Mouse (Mus musculus): ENCODE results near the gene Akna.

The Akna gene

DNA sequence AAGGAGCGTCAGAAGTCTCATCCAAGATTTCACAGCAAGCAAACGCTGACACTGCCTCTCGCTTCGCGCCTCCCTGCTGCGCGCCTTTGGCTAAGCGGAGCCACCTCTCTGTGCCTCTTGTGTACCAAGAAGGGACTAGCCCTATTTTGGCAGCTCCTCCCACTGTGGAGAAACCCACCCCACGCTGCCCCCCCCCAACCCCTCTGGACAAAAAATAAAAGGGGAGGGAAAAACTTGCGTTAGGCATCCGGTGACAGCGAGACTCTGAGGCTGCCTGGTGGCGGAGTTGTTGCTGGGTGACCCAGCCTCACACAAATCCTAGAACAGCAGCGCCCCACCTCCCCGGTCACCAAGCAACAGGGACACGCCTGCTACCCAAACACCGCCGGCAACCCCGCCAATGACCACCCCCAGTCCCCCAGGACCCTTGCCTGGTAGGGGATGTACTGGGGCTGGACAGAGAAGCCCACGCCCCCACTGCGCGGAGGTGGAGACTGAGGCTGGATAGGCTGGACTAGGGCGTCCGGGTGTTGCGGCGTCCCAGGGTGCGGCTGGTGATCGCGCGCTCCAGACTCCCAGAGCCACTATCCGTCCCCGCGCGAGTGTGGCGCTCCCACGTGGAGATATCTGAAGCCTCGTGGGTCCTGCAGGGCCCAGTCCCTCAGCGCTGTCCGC, 6.9 kb upstream of the Akna start:
- no peak for DNase-seq (ENCODE audit: low spot score)

DNA sequence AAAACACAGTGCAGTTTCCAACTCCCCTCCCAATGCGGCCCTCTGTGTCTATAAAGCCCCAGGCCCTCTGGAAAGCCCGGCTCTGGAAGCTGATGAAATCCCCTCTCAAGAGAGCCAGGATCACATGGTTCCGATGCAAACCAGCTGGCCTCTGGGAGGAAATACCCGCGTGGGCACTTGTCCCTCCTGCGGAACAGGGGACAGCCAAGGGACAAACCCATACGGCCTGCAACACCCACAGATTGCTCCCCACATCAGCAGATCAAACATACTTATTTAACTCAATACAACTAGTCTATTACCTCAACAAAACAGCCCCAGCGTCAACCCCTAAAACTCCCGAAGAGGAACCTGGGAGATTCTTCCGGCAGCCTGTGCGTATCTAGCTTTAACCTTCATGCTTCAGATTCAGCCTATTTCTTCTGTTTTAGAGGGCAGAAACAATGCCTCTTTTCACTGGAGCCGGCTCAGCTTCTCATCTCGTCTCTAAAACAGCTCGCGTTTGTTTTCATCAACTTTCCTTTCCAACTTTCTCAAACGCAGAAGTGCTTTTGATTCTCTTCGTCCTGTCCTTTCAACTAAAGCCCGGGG, 6.3 kb upstream of the Akna start:
- DNase-seq (ENCODE audit: low spot score), result no peak

DNA sequence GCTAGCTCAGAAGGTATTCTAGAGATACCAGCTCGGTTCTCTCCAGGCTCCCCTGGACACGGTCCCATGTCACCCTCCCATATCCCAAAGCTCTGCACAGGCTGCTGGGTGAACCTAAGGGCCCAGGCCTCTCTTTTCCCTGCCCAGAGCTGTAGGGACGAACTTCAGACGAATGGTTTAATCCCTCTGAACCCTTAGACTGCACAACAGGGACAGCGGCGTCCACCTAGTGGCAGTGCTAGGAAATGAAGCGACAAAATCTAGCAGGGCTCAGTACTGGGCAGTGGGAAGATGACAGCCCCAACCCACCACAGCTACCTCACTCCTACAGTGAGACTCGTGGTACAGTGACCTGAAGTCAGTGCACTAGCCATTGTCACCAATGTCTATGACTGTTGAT, 5.5 kb upstream of the Akna start:
- no peak for DNase-seq (ENCODE audit: low spot score)

DNA sequence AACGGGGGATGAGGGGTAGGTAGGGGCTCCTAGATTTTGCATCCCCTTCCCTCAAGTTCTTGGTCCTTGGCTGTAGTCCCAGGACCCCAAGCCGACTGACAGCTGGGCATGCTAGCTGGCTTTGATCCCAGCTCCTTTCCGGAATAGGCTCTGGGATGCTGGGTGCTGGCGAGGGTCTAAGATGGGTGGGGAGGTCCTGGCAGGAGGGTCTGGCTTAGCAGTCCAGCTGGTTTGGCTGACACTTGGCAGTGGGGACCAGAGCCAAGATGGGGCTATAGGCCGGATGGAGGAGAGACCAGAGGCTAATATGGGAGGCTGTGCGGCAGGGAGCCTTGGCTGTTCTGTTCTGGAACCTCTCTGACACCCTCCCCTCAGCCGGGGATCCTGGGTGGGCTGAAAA, 5.1 kb upstream of the Akna start:
- DNase-seq (ENCODE audit: low spot score), result no peak

- DNase-seq (ENCODE audit: low spot score), result no peak
Observed at GRCm38 (mm10) chr4:63405683-63406082, 2.5 kb upstream of the Akna start.

- no peak for DNase-seq (ENCODE audit: low spot score)
Observed at GRCm38 (mm10) chr4:63405051-63405450, 1.9 kb upstream of the Akna start.

- no peak for DNase-seq (ENCODE audit: low spot score)
Observed at GRCm38 (mm10) chr4:63404205-63404604, 1.1 kb upstream of the Akna start.

DNA sequence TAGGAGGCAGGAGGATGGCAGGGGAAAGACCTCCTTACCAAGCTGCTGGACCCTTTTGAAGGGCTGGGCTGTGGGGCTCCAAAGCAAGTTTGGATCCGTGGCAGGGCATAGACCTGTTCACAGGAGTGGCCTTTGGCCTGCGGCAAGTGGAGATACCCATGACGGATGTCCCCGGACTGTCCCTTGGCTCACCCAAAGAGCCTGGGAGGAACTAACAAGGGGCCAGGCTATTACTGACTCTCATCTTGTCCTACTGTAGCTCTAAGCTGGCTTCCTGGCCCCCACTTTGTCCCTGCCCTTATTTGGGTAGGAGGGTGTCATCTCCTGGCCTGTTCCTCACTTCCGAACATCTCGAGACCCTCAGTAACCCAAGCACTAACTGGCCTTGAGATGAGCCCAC, 596 bp downstream of the Akna start:
- DNase-seq (ENCODE audit: low spot score), result no peak

- no peak for DNase-seq (ENCODE audit: low spot score)
Observed at GRCm38 (mm10) chr4:63402056-63402455, 1.1 kb downstream of the Akna start.

GRCm38 (mm10) chr4:63401620-63402019, 1.5 kb downstream of the Akna start:
- no peak for DNase-seq (ENCODE audit: low spot score)

- DNase-seq (ENCODE audit: low spot score), result no peak
Observed at GRCm38 (mm10) chr4:63400541-63401306, 2.4 kb downstream of the Akna start.

DNA sequence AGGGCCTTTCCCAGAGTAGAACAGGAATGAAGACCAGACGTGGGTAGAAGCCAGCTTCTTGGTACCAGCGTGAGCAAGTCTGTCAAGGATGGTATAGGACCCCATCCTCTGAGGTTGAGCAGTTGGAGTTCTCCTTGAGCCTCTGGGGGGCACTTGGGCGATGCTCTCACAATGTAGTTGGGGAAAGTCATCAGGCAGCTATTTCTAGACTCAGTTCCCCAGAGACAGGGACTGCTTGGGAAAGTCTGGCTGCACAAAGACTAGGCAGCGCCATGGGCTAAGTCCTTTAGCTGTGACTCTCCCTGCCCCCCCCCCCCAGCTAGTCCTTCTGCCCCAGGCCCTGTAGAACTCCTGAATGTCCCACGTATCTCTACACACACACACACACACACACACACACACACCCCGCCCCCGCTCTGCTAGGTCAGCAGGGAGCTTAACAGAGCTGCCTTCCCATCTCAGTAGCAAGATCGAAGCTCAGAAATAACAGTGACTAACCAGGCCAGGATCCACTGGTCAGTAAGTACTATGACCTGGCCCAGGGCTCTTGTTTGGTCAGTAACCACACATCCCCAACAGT, 3.4 kb downstream of the Akna start:
- no peak for DNase-seq (ENCODE audit: low spot score)

DNA sequence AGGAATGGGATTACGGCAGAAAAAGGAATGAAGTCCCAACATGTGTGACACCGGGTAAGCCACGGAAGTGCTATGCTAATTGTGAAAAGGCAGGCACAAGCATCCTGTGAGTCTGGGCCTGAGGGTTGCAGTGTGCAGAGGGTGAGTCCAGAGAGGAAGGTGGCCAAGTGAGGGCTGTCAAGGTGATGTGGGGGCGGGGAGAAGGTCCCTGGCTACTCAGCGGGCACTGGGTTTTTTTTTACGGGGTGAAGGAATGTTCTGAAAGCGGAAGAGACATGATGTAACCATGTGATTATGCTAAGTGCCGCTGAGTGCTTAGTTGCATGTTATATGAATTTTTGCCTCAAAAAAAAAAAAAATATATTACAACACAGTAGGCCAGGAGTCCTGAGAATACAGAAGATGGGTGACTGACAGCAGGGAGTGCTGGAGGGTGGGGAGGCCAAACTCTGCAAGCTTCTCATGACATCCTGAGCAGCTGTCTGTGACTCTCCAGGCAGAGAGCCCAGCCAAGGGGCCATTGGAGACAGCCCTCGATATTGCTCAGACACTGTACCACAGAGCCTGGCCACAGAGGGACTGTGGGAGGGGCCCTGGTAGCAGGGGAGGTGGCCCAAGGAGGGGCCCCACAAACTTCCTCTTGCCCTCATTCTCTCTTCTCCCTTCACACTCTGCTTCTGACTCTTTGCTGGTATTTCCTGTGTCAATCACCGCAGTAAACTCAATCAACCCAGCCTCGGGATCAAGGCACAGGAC, 4.1 kb downstream of the Akna start:
- no peak for DNase-seq (ENCODE audit: low spot score)

DNA sequence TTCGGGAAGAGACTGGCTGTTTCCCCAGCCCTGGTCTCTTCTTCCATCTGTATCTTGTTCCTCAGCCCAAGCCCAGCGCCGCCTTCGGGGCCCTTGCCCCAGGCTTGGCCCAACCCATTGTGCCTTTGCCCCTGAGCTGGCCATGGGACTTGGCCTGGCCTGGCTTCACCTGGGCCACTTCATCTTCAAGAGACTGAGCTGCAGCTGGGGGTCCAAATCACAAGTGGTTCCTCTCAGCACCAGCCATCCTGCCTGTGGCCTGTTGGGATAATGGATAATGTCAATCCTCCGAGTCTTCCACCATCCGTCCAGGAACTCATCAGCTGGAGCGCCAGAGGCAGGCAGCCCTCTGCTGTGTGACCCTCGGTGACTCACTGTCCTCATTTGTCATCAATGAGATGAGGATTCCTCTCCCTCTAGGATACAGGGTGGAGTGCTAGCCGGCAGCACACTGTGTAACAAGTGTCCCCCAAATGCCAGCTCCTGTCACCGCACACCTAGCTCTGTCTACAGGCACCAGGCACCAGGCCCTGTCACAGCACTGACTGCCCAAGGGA, 5.1 kb downstream of the Akna start:
- DNase-seq (ENCODE audit: low spot score), result no peak

GRCm38 (mm10) chr4:63391322-63391721, 11.8 kb downstream of the Akna start:
- no peak for DNase-seq (ENCODE audit: low spot score)

DNA sequence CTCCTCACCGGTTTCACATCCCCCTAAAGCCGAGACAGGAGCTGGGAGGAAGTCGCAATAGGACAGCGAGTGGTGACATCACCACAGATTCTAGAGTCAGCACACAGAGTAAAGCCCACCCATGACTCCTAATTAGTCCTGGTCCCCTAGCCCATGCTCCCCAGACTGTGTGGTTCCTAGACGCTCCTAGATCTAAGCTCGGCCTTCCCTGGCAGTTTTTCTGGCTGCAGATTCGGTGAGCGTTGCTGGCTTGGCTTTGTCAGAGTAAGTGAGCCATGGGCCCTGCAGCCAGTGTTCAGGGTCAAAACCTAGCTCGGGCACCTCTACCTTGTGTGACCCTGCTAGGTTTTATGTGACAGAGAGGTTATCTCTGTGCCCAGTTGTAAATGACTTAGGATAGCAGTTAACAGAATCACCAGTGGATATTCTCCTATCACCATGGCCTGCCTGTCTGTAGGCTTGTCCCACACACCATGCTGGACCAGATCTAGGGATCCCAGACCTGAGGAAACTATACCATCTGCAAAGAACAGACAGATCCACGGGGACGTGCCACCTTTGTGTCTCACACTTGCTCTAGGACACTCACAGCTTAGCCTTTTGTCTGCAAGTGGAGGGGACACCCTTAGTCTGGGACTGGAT, 13.1 kb downstream of the Akna start:
- DNase-seq (ENCODE audit: low spot score), result no peak

DNA sequence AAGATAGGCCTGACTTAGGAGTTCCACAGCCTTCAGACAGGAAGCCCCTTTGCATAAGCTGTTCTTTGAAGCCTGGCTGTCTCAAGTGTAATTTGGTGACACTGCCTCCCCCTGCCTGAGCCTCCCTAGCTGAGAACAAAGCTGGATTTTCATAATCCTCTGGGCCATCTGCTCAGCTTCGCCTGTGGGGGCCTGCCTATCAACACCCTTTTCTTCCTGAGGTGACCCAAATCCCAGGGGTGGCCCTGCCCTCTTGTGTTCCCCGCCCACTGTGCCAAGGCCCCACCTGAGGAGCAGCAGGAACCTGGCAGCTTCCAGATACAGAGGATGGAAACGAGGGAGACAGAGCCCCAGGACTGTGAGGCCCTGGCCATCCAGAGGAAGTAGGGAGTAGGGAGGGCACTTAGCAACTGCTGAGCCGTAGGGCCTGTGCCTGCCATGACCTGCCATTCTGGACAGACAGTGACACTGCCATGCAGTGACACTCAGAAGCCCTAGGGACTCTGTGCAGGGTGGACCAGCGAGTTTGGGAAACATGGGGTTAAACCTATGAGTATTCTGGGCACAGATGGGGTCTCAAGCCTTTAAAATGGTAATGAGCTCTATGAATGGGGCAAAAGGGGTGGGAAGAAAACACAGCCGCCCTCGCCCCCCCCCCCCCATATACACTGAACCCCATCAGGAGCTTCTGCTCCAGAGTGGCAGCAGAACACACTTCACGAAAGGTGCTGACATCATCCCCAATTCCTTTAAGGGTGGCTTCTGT, 13.8 kb downstream of the Akna start:
- no peak for DNase-seq (ENCODE audit: low spot score)

DNA sequence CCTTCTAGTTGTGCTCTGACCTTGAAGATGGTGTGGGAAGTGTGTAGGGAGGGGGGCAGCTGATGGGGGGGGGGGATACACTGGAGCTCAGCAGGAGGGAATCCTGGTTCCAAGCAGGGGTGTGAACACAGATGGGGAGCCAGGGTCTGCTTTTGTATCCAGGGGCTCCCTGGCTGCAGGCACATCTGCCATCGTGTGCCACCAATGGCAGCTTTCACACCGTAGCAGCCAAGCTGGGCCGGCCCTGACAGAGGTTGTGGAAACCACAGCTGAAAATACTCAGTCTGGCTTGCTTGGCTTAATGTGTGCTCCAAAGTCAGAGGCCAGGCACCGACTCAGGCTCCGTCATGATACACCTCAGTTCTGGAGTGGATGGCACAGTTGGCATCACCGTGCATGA, 15.1 kb downstream of the Akna start:
- no peak for DNase-seq (ENCODE audit: low spot score)

- DNase-seq (ENCODE audit: low spot score), result no peak
Observed at GRCm38 (mm10) chr4:63385784-63386183, 17.4 kb downstream of the Akna start.

GRCm38 (mm10) chr4:63385253-63385652, 17.9 kb downstream of the Akna start:
- DNase-seq (ENCODE audit: low spot score), result no peak

DNA sequence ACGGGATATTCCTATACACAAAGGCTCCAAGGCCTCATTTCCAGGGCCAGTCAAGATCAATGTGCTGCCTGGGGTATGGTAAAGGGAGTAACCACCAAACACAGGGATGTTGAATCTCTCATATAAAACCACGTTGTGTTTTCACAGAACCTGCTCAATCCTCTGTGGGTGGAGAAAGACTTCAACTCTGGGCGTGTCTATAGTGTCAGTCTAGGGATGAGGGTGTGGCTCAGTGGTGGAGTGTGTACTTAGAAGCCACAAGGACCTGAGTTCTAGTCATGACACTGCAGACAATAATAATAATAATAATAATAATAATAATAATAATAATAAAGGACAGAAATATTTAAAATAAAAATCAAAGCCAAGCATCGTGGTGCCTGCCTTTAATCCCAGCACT, 18.9 kb downstream of the Akna start:
- DNase-seq (ENCODE audit: low spot score), result no peak
